Mouse (Mus musculus) frontal cortex, adult 2 months (tissue): ENCODE data around the gene Nme4. TPM values are rescaled to one million over a fixed set of nuclear protein-coding genes. Genes with fewer than 3 reads are reported as not detected.
"Not testable (repeated sequence)": the region's sequence is repeated elsewhere in the genome, so short reads cannot be mapped to it uniquely, and the experiment has no call there.

ENCODE experiments used
- DNase-seq, 2 experiments: peaks; one replicate each; pipeline ENCODE4 v3.0.0; 2022; ENCODE audit warnings: low spot score in 1 of 2; ENCODE audit errors: extremely low spot score in 1 of 2
- polyA plus RNA-seq: library from polyadenylated mRNA; depleted of rRNA; stranded (reverse); fragments of >200 nt; gene quantifications from 2 replicates; pipeline ENCODE4 v1.2.3, GENCODE M21; 2012

Gene Nme4
- polyA plus RNA-seq, 1 experiment: 10.1 TPM

DNA sequence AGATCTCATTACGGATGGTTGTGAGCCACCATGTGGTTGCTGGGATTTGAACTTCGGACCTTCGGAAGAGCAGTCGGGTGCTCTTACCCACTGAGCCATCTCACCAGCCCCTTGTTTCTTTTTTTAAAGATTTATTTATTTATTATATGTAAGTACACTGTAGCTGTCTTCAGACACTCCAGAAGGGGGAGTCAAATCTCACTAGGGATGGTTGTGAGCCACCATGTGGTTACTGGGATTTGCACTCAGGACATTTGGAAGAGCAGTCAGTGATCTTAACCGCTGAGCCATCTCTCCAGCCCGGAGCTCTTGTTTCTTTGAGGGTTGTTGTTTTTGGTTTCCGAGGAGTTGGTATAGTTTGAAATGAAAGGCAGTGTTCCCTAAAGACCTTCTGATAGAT is 19.1 kb upstream of the Nme4 start:
- DNase-seq: not testable (repeated sequence)

DNA sequence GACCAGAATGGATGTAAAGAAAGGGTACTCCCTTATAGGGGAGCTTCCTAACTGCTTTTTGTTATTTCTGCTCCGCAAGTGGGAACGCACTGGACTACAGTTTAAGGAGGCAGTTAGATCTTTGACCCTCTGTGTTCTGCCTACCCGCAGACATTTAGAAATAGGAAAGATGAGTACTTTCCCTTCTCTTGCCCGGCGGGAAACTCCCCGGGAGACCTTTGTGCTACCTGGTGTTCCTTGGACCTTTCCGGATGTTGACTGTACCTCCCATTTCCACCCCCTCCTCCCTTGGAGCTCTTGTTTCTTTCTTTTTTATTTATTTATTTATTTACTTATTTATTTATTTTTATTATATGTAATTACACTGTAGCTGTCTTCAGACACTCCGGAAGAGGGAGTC is 18.7 kb upstream of the Nme4 start:
- no peak for DNase-seq

DNA sequence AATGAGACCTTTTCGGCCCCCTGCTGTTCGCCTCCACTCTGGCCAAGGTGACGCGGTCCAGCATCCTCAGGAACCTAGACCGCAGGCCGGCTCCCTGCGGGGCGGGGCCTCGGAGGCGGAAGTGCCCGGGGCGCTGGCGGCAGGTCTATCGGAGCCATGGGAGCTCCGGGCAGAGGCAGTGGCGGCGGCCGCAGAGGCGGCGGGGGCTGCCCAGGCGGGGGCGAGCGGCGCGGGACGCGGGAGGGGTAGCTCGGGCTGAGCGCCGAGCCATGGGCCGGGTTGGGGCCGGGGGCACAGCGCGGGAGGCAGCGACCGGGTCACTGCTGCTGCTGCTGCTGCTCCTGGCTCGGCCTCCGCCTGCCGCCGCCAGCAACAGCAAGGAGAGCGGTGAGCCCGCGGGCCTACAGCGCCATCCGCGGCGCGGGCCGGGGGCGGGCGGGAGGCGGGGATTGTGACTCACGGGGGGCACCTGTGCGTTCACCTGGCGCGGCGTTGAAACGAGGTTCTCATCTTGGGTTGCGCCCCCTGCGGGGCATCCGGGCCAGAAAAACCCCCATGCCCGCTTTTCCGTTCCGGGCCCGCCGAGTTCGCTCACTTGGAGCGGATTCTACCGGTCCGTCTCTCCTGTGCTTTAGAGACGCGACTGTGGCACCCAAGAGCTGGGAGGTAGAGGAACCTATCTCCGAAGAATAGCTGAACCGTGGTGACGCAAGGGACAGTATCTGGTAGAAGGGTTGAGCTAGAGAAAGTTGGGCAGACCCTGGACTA is 18.0 kb upstream of the Nme4 start, which contains the start of gene Tmem8:
Gene Tmem8, plus strand, starts transcription at position 119 of the 768 bp plus-strand sequence.
- DNase-seq: peak in 1 of 2 experiments; percentile 73

DNA sequence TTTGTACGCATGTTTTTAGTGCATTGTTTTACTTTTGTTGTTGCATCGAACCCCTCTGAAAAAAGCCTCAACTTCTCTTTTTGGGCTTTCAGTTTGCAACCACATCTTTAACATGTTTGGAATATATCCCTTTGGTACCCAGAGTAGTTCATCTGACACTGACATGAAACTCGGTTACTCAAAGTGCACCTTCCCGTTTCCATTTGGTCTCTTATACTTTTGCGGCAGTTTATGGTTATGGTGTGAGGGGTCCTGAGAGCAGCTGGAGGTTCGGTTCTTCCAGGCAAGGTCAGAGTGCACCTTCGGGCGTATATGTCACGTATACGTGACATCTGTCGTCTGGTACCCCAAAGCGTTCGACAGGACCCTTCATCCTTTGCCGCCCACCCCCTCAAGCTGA is 17.3 kb upstream of the Nme4 start:
- DNase-seq: no peak

DNA sequence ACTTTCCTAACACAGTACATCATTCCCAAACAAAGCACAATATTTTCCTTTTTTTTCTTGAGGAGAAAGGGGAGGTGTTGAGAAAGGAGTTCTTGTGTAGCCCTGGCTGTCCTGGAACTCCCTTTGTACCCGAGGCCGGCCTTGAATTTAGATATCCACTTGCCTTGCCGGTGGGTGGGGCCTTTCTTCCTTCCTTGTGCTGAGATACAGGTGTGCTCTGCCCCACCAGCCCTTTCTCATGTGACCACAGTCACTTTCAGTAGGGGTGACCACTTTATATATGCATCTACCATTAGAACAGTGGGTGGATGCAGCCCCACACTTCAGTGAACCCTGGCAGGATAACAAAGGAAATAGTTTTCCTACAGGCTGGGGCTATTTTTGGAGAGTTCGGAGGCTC is 16.3 kb upstream of the Nme4 start:
- no peak for DNase-seq

DNA sequence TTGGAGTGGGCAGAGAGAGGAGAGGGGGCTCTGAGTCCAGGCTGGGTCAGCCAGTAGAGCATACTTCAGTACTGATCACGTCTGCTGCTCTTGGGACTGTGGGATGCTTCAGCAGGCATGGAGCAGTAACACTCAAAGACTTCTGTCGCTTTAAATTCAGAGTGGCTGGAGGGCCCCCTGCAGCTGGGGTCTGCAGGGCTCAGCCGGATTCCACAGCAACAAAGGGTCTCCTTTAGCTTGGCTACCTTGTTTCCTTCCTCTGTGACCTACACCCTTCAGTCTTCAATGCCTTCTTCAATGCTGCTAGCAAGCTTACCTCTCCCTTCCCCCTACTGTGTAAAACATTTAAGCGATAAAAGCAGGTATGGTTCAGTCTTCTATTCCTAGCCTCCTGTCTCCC is 15.6 kb upstream of the Nme4 start:
- no peak for DNase-seq

DNA sequence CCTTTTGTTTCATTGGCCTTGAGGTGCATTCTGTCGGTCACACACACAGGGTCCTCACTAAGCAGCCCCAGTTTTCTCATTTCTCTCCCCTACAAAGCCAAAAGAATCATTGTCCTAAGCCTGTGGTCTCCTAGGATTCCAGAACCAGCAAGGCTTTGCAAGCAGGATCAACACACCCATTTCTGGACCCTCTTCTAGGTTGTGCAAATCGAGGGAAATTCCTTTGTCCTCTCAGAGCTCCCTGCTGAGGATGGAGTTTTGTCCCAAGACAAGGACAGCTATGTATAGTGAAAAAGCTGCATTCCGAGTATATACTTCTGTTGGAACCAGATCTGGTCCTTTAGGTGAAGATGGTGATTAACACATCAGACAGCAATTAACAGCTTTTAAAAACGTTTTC is 14.8 kb upstream of the Nme4 start:
- no peak for DNase-seq

DNA sequence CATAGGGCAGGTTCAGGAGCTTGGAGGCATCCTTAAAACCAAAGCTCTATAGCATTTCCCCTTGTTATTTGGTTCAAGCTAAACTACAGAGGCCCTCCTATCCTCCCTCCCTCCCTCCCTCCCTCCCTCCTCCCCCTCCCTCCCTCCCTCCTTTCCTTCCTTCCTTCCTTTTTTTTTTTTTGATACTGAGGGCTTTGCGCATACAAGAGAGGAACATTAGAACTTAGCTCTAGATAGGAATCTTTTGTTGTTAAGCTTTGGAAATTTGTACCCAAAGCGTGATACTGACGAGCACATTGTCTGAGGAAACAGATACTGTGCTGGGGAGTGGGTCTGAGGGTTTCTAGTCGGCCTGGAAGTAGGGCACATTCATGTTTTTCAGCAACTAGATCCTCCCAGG is 10.2 kb upstream of the Nme4 start:
- DNase-seq: no peak

DNA sequence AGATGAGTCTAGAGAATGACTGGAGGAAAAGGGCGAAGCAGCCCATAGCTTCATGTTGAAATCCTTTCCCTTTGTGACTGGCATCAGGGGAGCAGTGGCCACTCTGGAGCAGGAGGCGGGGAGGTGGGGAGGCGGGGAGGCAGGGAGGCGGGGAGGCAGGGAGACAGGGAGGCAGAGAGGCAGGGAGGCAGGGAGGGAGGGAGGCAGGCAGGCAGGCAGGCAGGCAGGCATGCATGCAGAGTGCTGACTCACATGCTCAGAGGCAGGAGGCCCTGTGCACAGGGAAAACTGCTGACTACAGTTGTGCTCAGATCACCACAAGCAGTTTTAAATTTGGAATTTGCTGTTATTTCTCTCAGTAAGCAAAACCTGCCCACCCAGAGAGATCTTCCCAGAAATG is 6.1 kb upstream of the Nme4 start:
- peak in 1 of 2 experiments; percentile 48 for DNase-seq

DNA sequence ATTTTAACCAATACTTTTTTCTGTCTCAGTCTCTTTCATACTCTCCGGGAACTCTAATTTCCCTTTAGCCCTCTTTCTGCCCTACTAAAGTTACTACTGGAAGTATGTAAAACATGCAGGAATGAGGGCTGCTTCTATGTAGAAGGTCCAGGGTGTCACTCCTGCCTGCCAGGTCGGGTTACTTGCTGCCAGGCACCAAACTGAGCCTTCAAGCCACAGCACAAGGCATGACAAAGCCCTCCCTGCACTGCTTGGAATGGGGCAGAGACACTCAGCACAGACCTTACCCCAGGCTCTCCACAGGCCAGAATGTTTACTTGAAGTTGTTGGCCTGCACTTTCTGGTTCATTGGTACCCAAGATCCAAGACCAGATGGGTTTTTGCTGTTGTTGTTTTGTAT is 4.8 kb upstream of the Nme4 start:
- no peak for DNase-seq

DNA sequence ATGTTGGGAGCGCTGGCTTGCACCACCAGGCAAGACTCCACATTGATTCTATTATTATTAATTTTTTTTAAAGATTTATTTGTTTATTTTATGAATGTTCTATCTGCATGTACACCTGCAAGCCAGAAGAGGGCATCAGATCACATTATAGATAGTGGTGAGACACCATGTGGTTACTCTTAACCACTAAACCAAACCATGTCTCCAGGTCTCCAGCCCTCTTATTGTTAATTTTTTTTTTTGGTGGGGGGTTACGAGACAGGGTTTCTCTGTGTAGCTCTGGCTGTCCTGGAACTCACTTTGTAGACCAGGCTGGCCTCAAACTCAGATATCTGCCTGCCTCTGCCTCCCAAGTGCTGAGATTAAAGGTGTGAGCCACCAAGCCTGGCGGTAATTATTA is 3.9 kb upstream of the Nme4 start:
- DNase-seq: peak in 1 of 2 experiments; percentile 43

DNA sequence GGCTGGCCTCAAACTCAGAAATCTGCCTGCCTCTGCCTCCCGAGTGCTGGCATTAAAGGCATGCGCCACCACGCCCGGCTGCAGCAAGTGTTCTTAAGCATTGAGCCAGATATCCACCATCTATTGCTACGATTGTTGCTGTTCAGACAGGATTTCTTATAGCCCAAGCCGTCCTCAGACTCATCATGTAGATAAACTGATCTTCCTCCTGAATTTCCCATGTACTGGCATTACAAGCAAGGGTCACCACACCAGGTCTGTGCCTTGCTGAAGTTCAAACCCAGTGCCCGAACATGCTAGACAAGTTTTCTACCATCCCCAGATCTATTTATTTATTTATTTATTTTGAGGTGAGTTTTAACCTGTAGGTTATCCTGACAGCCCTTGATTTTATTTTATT is 3.1 kb upstream of the Nme4 start:
- DNase-seq: no peak

DNA sequence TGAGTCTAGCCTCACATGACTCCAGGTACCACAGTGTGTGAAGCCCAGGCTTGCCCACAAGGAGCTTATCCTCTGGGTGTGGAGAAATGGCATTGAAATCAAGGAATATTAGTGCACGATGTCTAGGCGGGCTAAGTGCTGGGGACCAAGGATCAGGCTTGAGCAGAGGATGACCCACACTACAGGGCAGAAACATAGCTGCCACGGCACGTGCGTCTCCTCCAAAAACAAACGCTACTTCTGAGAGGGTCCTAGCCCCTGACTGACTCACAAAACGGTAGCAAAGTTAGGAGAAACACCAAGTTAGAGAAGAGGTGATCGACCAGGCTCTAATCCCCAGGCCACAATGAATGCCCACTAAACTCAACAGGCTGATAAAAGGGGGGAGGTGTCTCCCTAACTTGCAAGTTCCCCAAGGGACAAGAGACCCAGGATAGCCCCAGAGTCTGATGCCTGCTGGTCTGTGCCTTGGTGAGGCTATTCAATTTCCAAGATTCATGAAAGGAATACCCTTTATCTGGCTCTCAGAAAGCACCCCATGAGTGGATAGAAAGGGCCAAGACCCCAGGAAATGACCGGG is 781 bp downstream of the Nme4 start:
- no peak for DNase-seq

DNA sequence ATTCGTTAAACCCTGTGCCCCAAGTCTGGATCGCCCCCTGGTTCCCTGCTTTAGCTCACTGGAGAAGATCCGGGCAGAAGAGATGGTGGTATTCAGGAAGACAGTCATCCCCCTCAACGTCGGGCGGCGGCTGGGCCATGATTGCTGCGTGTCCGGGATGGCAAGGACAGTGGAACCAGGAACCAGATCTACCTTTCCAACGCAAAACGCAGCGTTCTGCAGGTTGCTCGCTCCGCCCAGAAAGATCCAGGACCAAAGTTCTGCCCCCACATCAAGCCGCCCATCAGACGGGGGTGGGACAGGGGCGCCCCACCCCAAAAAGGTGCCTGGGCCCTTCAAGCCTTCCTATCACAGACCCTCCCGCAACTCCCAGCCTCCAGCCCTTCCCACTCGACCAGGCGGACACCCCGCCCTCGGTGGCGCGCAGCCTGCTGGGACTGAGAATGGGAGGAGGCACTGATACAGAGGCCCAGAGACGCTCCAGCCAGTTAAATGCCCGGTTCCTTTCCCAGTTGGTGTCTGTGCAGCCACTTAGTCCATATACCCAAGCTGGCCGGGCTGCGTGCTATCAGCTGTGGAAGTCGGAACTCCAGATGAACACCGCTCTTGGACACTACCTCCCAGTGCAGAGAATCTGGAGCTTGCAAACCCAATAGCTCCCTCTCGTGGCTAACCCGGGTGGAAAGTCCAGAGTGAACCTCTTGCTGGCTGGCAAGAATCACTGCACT is 5.3 kb downstream of the Nme4 start, which contains the start of gene Decr2:
Gene Decr2, minus strand, starts transcription at position 433 of the 728 bp plus-strand sequence.
- peak; percentile 73 to 96 for DNase-seq

DNA sequence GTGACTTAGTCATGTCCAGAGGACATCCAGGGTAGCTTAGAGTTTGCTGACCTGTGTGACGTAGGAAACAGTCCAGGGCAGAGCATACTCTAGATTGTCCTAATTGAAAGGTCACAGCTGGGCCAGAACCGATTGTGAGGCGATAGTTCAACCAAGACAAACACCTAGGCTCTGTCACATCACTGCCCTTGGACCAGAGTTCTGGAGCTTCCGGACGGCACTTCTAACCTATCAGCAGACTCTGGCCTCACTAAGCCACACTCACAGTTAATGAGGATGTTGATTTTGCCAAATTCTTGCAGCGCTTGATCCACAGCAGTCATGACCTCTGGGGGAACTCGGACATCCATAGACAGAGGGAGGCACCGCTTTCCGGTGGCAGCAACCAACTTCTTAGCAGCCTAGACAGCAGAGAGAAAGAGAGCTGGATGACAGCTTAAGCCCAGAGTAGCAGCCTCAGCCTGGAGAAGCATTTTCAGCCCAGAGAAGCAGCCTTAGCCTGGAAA is 8.3 kb downstream of the Nme4 start:
- no peak for DNase-seq

DNA sequence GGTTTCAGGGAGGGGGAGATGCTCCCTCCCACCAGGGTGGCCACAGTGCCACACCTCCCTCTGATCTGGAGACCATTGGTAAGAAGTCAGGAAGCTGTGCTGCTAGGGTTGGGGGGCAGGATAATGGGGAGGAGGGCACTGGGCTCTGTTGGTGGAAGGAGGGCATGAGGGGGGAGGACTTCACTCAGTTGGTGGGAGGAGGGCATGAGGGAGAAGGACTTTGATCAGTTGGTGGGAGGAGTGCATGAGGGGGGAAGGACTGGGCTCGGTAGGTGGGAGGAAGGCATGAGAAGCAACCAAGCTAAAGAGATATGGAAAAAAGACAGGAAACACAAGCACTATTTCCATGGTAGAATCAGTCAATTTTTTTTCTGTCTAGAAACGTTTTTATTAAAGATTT is 14.5 kb downstream of the Nme4 start:
- DNase-seq: no peak

DNA sequence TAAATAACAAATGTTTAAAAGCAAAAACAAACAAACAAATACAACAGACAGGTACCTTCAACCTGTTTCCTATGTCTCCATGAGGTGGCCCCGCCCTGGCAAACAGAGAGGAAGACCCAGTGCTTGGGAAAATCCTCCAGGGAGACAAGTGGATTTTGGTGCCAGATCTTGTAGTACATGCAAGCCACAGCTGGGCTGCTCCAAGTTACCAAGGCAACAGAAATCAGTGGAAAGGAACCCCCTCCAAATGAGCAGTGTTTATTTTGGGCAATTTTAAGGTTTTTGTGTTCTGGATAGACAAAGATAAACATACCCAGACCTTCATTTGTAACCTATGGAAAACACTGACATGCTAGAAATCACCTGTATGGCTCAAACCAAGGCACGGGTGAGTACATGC is 16.6 kb downstream of the Nme4 start:
- no peak for DNase-seq

DNA sequence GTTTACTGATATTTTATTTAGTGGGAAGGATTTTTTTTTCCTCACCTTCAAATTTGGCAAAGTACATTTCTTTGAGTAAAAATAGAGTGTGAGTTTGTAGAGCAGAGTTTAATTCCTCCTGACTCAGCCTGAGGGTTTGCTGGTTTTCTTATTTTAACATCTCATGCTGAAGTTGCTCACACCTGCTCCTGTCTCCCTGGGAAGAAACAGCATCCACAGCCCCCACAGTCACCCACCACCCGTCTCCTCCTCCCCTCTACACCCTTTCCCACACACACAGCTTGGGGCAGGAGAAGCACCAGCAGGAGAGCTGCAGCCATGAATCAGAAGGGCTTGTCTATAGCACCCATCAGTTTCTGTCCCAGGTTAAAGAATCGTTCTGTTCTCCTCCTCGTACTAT is 20.2 kb downstream of the Nme4 start:
- peak; percentile 71 to 81 for DNase-seq

DNA sequence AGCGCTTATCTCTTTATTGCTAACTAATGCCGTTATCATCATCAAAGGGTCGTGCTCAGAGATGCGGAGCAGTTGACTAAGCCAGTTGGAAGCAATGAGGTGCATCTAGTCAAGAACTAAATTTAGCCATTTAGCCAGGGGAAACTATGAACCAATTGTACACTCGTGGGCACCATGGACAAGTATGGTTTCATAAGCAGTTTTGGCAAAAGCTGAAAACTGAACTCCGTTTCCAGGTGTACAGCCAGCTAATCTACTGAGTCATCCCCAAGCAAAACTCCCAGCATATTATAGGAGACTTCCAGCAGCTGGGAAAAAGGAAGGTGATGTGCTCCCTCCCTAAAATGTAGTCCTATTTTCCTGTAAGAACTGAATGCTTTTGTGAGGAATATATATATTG is 25.3 kb downstream of the Nme4 start:
- DNase-seq: no peak

DNA sequence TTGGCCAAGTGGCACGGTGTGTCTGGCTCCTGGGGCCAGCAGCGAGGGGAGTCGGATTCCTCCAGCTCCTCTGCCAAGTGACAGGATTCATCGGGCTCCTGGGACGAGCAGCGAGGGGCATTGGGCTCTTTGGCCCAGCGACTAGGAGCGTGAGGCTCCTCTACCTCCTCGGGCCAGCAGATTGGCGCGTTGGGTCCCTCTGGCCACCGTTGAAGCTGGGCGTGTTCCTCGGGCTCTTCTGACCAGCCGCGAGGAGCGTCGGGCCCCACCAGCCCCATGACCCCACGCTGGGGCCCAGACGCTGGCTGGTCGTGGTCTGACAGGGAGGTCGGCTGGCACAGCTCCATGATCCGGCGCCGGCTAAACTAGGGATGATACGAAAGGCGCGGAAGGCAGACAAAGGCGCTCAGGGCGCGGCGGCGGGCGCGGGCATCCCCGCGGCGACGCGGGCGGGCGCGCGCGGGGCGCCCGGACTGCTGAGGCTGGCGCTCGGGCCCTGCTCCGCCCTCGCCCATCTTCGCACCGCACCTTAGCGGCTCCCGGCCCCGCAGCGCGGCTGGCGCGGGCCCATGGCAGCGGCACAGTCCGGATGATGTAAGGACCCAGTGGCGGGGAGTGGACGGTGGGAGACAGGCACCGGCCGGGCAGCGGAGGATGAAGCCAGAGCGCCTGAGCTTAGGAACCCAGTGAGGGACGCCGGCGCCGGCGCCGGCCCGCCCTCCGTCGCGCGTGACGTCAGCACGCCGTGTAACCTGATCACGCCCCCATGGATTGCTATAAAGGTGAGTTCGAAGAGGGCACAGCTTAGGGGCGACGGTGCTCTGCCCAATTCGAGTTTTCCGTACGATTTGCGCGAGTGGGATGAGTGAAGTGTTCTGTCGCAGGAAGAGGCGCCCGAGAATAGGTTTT is 26.3 kb downstream of the Nme4 start, which contains the start of gene Rab11fip3:
Gene Rab11fip3, minus strand, starts transcription at position 725 of the 909 bp plus-strand sequence.
- DNase-seq: peak; percentile 49 to 83
